Mouse (Mus musculus) spleen, adult 2 months (tissue): Measurements from ENCODE around the gene Maea.
"Not testable (repeated sequence)": the region's sequence is repeated elsewhere in the genome, so short reads cannot be mapped to it uniquely, and the experiment has no call there.

Source experiments
- CTCF ChIP-seq: fragments of 200-500 bp; IDR thresholded peaks from 2 replicates; pipeline ENCODE4 v1.5.1; 2011; ENCODE audit warnings: mild to moderate bottlenecking, inconsistent platforms; ENCODE audit not compliant: insufficient read depth, insufficient read length, insufficient replicate concordance; ENCODE audit errors: extremely low read depth
- POLR2A ChIP-seq: fragments of 200-500 bp; IDR thresholded peaks from 2 replicates; pipeline ENCODE4 v1.6.1; 2011; ENCODE audit warnings: low read depth, low read length, inconsistent platforms

DNA sequence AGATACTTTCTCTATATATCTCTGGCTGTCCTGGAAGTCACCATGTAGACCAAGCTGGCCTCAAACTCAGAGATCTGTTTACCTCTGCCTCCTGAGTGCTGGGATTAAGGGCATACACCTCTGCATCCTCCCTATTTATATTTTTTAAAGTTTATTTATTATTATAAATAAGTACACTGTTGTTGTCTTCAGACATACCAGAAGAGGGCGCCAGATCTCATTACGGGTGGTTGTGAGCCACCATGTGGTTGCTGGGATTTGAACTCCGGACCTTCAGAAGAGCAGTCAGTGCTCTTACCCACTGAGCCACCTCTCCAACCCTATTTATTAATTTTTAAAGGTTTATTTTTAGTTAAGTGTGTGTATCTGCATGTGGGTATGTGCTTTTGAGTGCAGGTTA, 6.9 kb downstream of the Maea start:
- TF ChIP-seq POLR2A, CTCF: not testable (repeated sequence)
